Mouse (Mus musculus) liver, embryonic 15.5 days (tissue): ENCODE measurements around the gene Slfn5. TPM values are rescaled to one million over a fixed set of nuclear protein-coding genes. Genes with fewer than 3 reads are reported as not detected.
"Not testable (repeated sequence)": the region's sequence is repeated elsewhere in the genome, so short reads cannot be mapped to it uniquely, and the experiment has no call there.

Experiments
- ATAC-seq: fragments of 200-750 bp; cut with Nextera tagmentation; 2 replicates; pipeline ENCODE4 v1.8.0; 2017; ENCODE audit warnings: moderate number of reproducible peaks, mild to moderate bottlenecking, moderate library complexity; ENCODE audit not compliant: insufficient read depth
- H3K27ac ChIP-seq: fragments of 300-500 bp; sonication (generic); replicated peaks from 2 replicates; pipeline ENCODE4 v1.5.1; 2015; ENCODE audit warnings: mild to moderate bottlenecking, inconsistent platforms
- H3K27me3 ChIP-seq: fragments of 300-500 bp; sonication (generic); 2 replicates; pipeline ENCODE4 v1.6.1; 2015; ENCODE audit warnings: mild to moderate bottlenecking, inconsistent platforms
- H3K36me3 ChIP-seq: fragments of 300-500 bp; sonication (generic); replicated peaks from 2 replicates; pipeline ENCODE4 v1.6.1; 2015; ENCODE audit warnings: moderate library complexity, mild to moderate bottlenecking, inconsistent platforms
- H3K4me1 ChIP-seq: fragments of 300-500 bp; sonication (generic); replicated peaks from 2 replicates; pipeline ENCODE4 v1.6.1; 2015; ENCODE audit warnings: inconsistent platforms
- H3K4me2 ChIP-seq: fragments of 300-500 bp; sonication (generic); 2 replicates; pipeline ENCODE4 v1.6.1; 2015; ENCODE audit warnings: moderate library complexity, mild to moderate bottlenecking, inconsistent platforms
- H3K4me3 ChIP-seq: fragments of 300-500 bp; sonication (generic); replicated peaks from 2 replicates; pipeline ENCODE4 v1.5.1; 2015; ENCODE audit warnings: mild to moderate bottlenecking, inconsistent platforms
- H3K9ac ChIP-seq: fragments of 300-500 bp; sonication (generic); 2 replicates; pipeline ENCODE4 v1.6.1; 2015; ENCODE audit warnings: moderate library complexity, mild to moderate bottlenecking, inconsistent platforms
- H3K9me3 ChIP-seq: fragments of 300-500 bp; sonication (generic); replicated peaks from 2 replicates; pipeline ENCODE4 v1.6.1; 2016; ENCODE audit warnings: inconsistent platforms
- WGBS: fragments of 180-500 bp; shearing (Covaris S2); methylation state at CpG from one replicate; pipeline ENCODE4 v1.1.7; 2015; ENCODE audit warnings: mixed read lengths; ENCODE audit not compliant: insufficient replicate concordance; 5-methylcytosine and 5-hydroxymethylcytosine counted together
- polyA plus RNA-seq: library from polyadenylated mRNA; unstranded; fragments of >200 nt; fragmentation: Nextera tagmentation; extraction: Ambion mirVana; gene quantifications from 2 replicates; pipeline ENCODE4 v1.2.1, GENCODE M21; 2015

Gene Slfn5
- polyA plus RNA-seq, 1 experiment from 2014 or later = 1.6 TPM

- no peak overlapping the region for H3K27ac ChIP-seq
- no peak overlapping the region for H3K4me2 ChIP-seq
- no peak overlapping the region for H3K9ac ChIP-seq
- no peaks in the 10 kb centered on the region for H3K9me3 ChIP-seq
- peaks cover 51% of the 10 kb centered on the region for H3K27me3 ChIP-seq
- no peaks in the 10 kb centered on the region for H3K4me1 ChIP-seq
- no peaks in the 10 kb centered on the region for H3K36me3 ChIP-seq
- H3K4me3 ChIP-seq = no peak overlapping the region
- no peak for ATAC-seq
- WGBS = 43% methylated on average over 10 of the region's 10 CpGs
Measured at GRCm38 (mm10) chr11:82920768-82921167, 30.4 kb upstream of the Slfn5 start.

GRCm38 (mm10) chr11:82921691-82922090, 29.5 kb upstream of the Slfn5 start:
- H3K36me3 ChIP-seq = no peaks in the 10 kb centered on the region
- H3K4me1 ChIP-seq = no peaks in the 10 kb centered on the region
- no peaks in the 10 kb centered on the region for H3K9me3 ChIP-seq
- ATAC-seq = no peak
- 60% methylated on average over 4 of the region's 4 CpGs for WGBS
- no peak overlapping the region for H3K9ac ChIP-seq
- H3K27ac ChIP-seq = no peak overlapping the region
- no peak overlapping the region for H3K4me2 ChIP-seq
- H3K4me3 ChIP-seq = no peak overlapping the region
- peaks cover 60% of the 10 kb centered on the region for H3K27me3 ChIP-seq

- H3K4me2 ChIP-seq, ATAC-seq, H3K9me3 ChIP-seq, H3K9ac ChIP-seq, H3K4me1 ChIP-seq, H3K27ac ChIP-seq, H3K4me3 ChIP-seq, H3K36me3 ChIP-seq: not testable (repeated sequence)
- peaks cover 74% of the 10 kb centered on the region for H3K27me3 ChIP-seq
- 60% methylated on average over 6 of the region's 6 CpGs for WGBS
Measured at GRCm38 (mm10) chr11:82923910-82924309, 27.2 kb upstream of the Slfn5 start.

GRCm38 (mm10) chr11:82928897-82929632, 22.1 kb upstream of the Slfn5 start:
- Histone ChIP-seq H3K4me3 (no peak overlapping the region), H3K36me3 (no peaks in the 10 kb centered on the region), H3K4me1 (peaks cover 3% of the 10 kb centered on the region; the same call in 1 of the 2 replicates), H3K27ac (no peak overlapping the region), H3K9me3 (no peaks in the 10 kb centered on the region), H3K9ac (no peak overlapping the region), H3K4me2 (no peak overlapping the region), H3K27me3 (peaks cover 87% of the 10 kb centered on the region)
- no peak for ATAC-seq
- WGBS = 35% methylated on average over 20 of the region's 20 CpGs

DNA sequence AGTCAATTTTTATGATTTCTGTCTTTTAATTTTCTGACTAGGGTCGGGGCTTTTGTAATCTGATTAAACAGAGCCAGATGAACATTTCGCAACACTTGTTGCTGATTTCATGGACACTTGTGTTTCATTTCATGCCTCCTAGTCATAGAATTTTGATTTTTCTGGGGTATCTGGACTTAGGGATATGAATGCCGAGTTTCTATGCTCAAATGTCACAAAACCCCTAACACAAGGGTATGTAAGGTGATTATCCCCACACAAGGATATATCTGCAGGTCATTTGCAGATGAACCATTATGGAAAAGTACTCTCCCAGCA, 21.6 kb upstream of the Slfn5 start:
- no peaks in the 10 kb centered on the region for H3K36me3 ChIP-seq
- H3K4me3 ChIP-seq = no peak overlapping the region
- ATAC-seq = no peak
- H3K4me1 ChIP-seq = peaks cover 3% of the 10 kb centered on the region; the same call in 1 of the 2 replicates
- peaks cover 92% of the 10 kb centered on the region for H3K27me3 ChIP-seq
- H3K9ac ChIP-seq = no peak overlapping the region
- H3K4me2 ChIP-seq = no peak overlapping the region
- no peaks in the 10 kb centered on the region for H3K9me3 ChIP-seq
- 32% methylated on average over 3 of the region's 3 CpGs for WGBS
- no peak overlapping the region for H3K27ac ChIP-seq

GRCm38 (mm10) chr11:82930391-82930955, 20.7 kb upstream of the Slfn5 start:
- Histone ChIP-seq H3K4me2 (peak overlapping the region; percentile 67), H3K27me3 (peaks cover 95% of the 10 kb centered on the region), H3K4me3 (peak overlapping the region; percentile 41)
- H3K9me3 ChIP-seq, H3K9ac ChIP-seq, H3K27ac ChIP-seq, H3K36me3 ChIP-seq, H3K4me1 ChIP-seq, ATAC-seq: not testable (repeated sequence)
- 1% methylated on average over 85 of the region's 85 CpGs for WGBS

- not testable (repeated sequence) for H3K9ac ChIP-seq, ATAC-seq, H3K9me3 ChIP-seq, H3K27ac ChIP-seq, H3K36me3 ChIP-seq, H3K4me1 ChIP-seq
- Histone ChIP-seq H3K4me3 (peak overlapping the region; percentile 41), H3K27me3 (peaks cover 95% of the 10 kb centered on the region), H3K4me2 (peak overlapping the region; percentile 67)
- WGBS = 2% methylated on average over 63 of the region's 63 CpGs
Measured at GRCm38 (mm10) chr11:82931161-82931560, 20.0 kb upstream of the Slfn5 start.

GRCm38 (mm10) chr11:82931671-82932450, 19.3 kb upstream of the Slfn5 start:
- H3K4me3 ChIP-seq = peak overlapping the region; percentile 41
- H3K9ac ChIP-seq, H3K36me3 ChIP-seq, H3K9me3 ChIP-seq, H3K27ac ChIP-seq, ATAC-seq, H3K4me1 ChIP-seq: not testable (repeated sequence)
- peak overlapping the region; percentile 67 for H3K4me2 ChIP-seq
- 1% methylated on average over 118 of the region's 119 CpGs for WGBS
- peaks cover 95% of the 10 kb centered on the region for H3K27me3 ChIP-seq

DNA sequence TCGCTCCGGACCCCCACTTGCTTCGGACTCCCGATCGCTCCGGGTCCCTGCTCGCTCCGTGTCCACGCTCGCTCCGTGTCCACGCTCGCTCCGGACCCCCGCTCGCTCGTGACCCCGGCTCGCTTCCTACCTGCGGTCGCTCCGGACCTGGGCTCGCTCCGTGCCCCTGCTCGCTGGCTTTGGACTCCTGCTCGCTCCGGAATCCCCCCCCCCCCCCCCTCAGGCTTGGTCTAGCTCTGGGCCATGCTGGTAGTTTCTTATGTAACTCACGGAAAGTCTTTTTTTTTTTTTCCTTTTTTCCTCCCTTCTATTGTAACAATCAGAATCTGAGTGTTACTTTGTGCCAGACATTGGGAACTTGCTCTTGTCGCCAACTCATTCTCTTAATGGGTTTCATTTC, 18.0 kb upstream of the Slfn5 start:
- peaks cover 93% of the 10 kb centered on the region for H3K27me3 ChIP-seq
- no peak overlapping the region for H3K9ac ChIP-seq

DNA sequence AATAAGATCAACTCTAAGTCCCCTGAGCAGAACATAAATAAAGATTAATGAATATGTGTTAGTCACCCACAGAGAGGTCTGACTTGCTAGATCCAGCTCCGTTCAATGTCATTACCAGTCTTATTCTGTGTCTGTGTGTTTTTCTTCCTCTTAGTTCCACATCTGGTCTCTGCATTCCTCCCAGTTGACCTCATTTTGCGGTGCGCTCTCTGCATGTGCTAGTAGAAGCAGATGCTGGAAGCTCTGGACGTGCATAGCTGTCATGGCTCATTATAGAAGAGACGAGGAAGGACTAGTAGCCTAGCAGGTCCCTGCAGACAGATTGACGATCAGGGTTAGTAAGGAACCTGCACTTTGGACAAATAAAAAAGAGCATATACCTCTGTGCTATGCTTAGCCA, 7.8 kb upstream of the Slfn5 start:
- no peak overlapping the region for H3K4me2 ChIP-seq
- 50% methylated on average over 6 of the region's 6 CpGs for WGBS
- no peaks in the 10 kb centered on the region for H3K4me1 ChIP-seq
- no peak overlapping the region for H3K27ac ChIP-seq
- no peak for ATAC-seq
- no peaks in the 10 kb centered on the region for H3K36me3 ChIP-seq
- H3K4me3 ChIP-seq = no peak overlapping the region
- no peaks in the 10 kb centered on the region for H3K9me3 ChIP-seq
- no peak overlapping the region for H3K9ac ChIP-seq
- peaks cover 31% of the 10 kb centered on the region for H3K27me3 ChIP-seq

More for the DNA sequence above, 18.0 kb upstream of the Slfn5 start:
- Histone ChIP-seq H3K36me3 (no peaks in the 10 kb centered on the region), H3K4me3 (peak overlapping the region; percentile 41), H3K27ac (no peak overlapping the region), H3K4me2 (peak overlapping the region; percentile 67), H3K9me3 (no peaks in the 10 kb centered on the region), H3K4me1 (peaks cover 3% of the 10 kb centered on the region; the same call in 1 of the 2 replicates)
- ATAC-seq = no peak
- WGBS = 1% methylated on average over 24 of the region's 29 CpGs

DNA sequence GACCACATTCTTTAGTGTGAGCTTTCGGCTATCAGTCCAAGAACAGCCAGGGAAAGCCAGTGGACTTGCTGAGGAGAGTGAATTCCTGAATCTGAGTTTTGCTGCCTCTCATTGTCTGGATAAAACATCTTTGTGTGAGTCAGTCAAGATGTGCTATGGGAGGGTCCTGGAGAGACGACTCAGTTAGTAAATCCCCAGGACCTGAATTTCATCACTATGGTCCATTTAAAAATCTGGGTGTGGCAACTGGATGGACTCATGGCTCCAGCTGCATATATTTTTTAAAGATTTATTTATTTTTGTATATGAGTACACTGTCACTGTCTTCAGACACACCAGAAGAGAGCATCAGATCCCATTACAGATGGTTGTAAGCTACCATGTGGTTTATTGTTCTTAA, 5.5 kb upstream of the Slfn5 start:
- Histone ChIP-seq H3K4me2 (no peak overlapping the region), H3K27ac (no peak overlapping the region), H3K27me3 (peaks cover 46% of the 10 kb centered on the region), H3K9me3 (no peaks in the 10 kb centered on the region), H3K36me3 (no peaks in the 10 kb centered on the region), H3K9ac (no peak overlapping the region), H3K4me1 (no peaks in the 10 kb centered on the region), H3K4me3 (no peak overlapping the region)
- ATAC-seq = no peak
- WGBS = 49% methylated on average over 2 of the region's 2 CpGs
